Mouse (Mus musculus): ENCODE measurements at regions not wholly inside any gene's neighbourhood (a gene's known extent, or its start where the extent isn't known, plus 50 kb on each side); places are given as distances from the start of the nearest gene placed in this dataset.

DNA sequence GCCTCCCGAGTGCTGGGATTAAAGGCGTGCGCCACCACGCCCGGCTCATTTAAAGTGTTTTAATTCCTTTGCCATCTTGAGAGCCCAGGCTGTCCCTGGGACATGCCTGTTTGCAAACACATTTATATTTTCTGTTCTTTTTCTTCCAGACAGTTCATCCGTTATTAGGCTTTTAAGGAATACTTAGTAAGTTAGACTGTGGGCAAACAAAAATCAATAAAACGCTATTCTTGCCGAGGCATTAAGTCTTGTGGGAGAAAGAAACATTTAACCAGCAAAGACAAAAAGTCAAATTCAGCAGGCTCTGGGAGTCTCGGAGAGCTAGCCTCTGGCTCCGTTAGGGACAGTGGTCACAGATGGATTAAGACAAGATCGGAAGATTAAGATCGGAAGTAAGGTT lies 52.0 kb upstream of the Cpsf6 start:
- TF ChIP-seq EP300 (optimal IDR thresholded peaks at IDR 0.05) (no peak), CTCF (IDR thresholded peaks at IDR 0.05; ENCODE audit: low read depth) (no peak)
